Mouse (Mus musculus): ENCODE data around the gene Slamf8. TPM values are rescaled to one million over a fixed set of nuclear protein-coding genes. Genes with fewer than 3 reads are reported as not detected.

The Slamf8 gene
- total RNA-seq, 1 experiment, result not detected

- Histone ChIP-seq H3K36me3 (ENCODE audit: control insufficient read depth, insufficient read depth, low read length, poor library complexity, severe bottlenecking) (no peaks in the 10 kb centered on the region), H3K27ac (ENCODE audit: insufficient read depth, low read depth, low read length, poor library complexity, severe bottlenecking) (no peak overlapping the region), H3K9ac (ENCODE audit: insufficient read depth, low read depth, low read length, poor library complexity, severe bottlenecking) (no peak overlapping the region), H3K9me3 (ENCODE audit: control insufficient read depth, insufficient read depth, low read depth, low read length) (no peaks in the 10 kb centered on the region), H3K4me1 (ENCODE audit: control insufficient read depth in 2 of 2, insufficient read depth in 2 of 2, low read length in 2 of 2, poor library complexity in 1 of 2) (no peaks in the 10 kb centered on the region; a peak in 1 of 4 replicates), H3K4me3 (ENCODE audit: insufficient read depth in 1 of 2, low read depth in 1 of 2, low read length in 2 of 2, poor library complexity in 1 of 2, severe bottlenecking in 1 of 2) (peak overlapping the region; percentile 71 to 87)
- no peak for DNase-seq (ENCODE audit: low read depth, low spot score)
- peak; percentile 1; the same call in 1 of the 2 replicates for TF ChIP-seq HCFC1 (IDR thresholded peaks at IDR 0.05; ENCODE audit: borderline replicate concordance, insufficient read depth, low read length)
- TF ChIP-seq MAFK (IDR thresholded peaks at IDR 0.05; ENCODE audit: insufficient read depth, low read depth, low read length), result no peak
- in situ Hi-C loops (cut with MboI; ENCODE audit: low sequenced_read_pairs in 2 of 2, unreplicated experiment in 2 of 2), result no loop called here
Observed at GRCm38 (mm10) chr1:172563465-172563828, 26.9 kb downstream of the Slamf8 start.

DNA sequence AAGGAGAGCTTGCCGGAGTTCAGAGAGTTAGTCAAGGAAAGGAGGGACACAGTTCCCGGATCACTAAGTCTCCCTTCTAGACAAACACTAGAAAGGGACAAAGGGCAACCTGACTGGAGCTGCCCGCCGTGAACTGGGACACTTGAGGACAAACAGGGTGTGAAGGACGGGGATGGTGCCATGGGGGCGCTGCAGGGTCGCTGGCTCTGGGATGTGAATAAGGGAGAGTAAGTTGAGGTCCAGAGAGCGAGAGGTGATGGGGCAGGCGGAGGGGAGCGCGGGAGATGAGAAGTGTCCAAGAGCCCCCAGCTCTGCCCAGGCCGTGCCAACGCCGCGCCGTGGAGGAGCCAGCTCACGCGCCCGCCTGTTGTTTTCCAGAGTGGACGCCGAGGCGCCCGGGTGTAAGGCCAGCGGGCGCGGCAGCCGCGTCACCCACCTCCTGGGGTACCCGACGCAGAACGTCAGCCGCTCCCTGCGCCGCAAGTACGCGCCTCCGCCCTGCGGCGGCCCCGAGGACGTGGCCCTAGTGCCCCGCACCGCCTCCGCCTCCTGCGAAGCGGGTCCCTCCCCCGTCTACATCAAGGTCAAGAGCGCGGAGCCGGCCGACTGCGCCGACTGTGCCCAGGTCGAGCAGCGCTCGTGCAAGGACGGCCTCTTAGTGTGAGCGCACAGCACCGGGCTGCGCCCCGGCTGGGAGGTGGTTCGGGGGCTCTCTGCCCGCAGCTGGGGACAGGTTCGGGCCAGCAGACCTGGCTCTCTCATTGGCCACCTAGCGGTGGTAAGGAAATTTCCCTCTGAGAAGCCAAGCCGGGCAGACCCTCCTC is 27.5 kb downstream of the Slamf8 start:
- Histone ChIP-seq H3K36me3 (ENCODE audit: control insufficient read depth, insufficient read depth, low read length, poor library complexity, severe bottlenecking) (no peaks in the 10 kb centered on the region), H3K27ac (ENCODE audit: insufficient read depth, low read depth, low read length, poor library complexity, severe bottlenecking) (no peak overlapping the region), H3K9ac (ENCODE audit: insufficient read depth, low read depth, low read length, poor library complexity, severe bottlenecking) (peak overlapping the region; percentile 55), H3K9me3 (ENCODE audit: control insufficient read depth, insufficient read depth, low read depth, low read length) (no peaks in the 10 kb centered on the region), H3K4me1 (ENCODE audit: control insufficient read depth in 2 of 2, insufficient read depth in 2 of 2, low read length in 2 of 2, poor library complexity in 1 of 2) (no peaks in the 10 kb centered on the region; a peak in 1 of 4 replicates), H3K4me3 (ENCODE audit: insufficient read depth in 1 of 2, low read depth in 1 of 2, low read length in 2 of 2, poor library complexity in 1 of 2, severe bottlenecking in 1 of 2) (peak overlapping the region; percentile 71 to 87)
- no peak for TF ChIP-seq ZC3H11A (IDR thresholded peaks at IDR 0.05; ENCODE audit: borderline replicate concordance, low read depth, low read length)
- peak; percentile 29; the same call in 1 of the 2 replicates for TF ChIP-seq HCFC1 (IDR thresholded peaks at IDR 0.05; ENCODE audit: borderline replicate concordance, insufficient read depth, low read length)
- DNase-seq (ENCODE audit: low read depth, low spot score), result peak; percentile 63
- in situ Hi-C loops (cut with MboI; ENCODE audit: low sequenced_read_pairs in 2 of 2, unreplicated experiment in 2 of 2), result no loop called here

GRCm38 (mm10) chr1:172555638-172556037 is 34.7 kb downstream of the Slamf8 start, which contains the start of gene Vsig8:
Gene Vsig8, plus strand, starts transcription at chr1:172555938.
- TF ChIP-seq HCFC1 (IDR thresholded peaks at IDR 0.05; ENCODE audit: borderline replicate concordance, insufficient read depth, low read length) (no peak), ZC3H11A (IDR thresholded peaks at IDR 0.05; ENCODE audit: borderline replicate concordance, low read depth, low read length) (no peak), ZNF384 (IDR thresholded peaks at IDR 0.05; ENCODE audit: low read depth, low read length) (no peak), MAFK (IDR thresholded peaks at IDR 0.05; ENCODE audit: insufficient read depth, low read depth, low read length) (no peak), CHD2 (IDR thresholded peaks at IDR 0.05; ENCODE audit: low read depth, low read length) (no peak)
- H3K9ac ChIP-seq (ENCODE audit: insufficient read depth, low read depth, low read length, poor library complexity, severe bottlenecking), result no peak within 1 kb of the TSS
- no peak for DNase-seq (ENCODE audit: low read depth, low spot score)
- no peaks in the 10 kb centered on the region for H3K9me3 ChIP-seq (ENCODE audit: control insufficient read depth, insufficient read depth, low read depth, low read length)
- no peaks in the 10 kb centered on the region for H3K4me1 ChIP-seq (ENCODE audit: control insufficient read depth in 2 of 2, insufficient read depth in 2 of 2, low read length in 2 of 2, poor library complexity in 1 of 2)
- H3K27ac ChIP-seq (ENCODE audit: insufficient read depth, low read depth, low read length, poor library complexity, severe bottlenecking), result no peak within 1 kb of the TSS
- no peaks in the 10 kb centered on the region for H3K36me3 ChIP-seq (ENCODE audit: control insufficient read depth, insufficient read depth, low read length, poor library complexity, severe bottlenecking)
- in situ Hi-C loops (cut with MboI; ENCODE audit: low sequenced_read_pairs in 2 of 2, unreplicated experiment in 2 of 2), result no loop called here
- no peak within 1 kb of the TSS for H3K4me3 ChIP-seq (ENCODE audit: insufficient read depth in 1 of 2, low read depth in 1 of 2, low read length in 2 of 2, poor library complexity in 1 of 2, severe bottlenecking in 1 of 2)

DNA sequence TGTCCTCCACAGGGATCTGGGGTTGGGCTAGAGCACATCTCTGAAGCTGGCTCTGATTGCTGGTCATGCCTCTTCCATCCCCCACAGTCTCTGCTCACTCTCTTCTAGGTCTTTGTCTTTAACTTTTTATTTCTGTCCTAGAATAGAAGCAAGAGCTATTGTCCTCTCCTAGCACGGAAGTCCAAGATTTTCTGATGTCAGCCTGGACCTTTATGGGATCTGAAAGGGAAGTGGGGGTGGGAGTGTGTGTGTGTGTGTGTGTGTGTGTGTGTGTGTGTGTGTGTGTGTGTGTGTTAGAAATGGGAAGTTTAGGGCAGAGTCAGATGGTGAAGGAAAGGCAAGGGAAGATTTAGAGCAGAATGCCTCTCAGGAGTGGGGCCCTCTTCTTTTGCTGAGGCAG is 37.7 kb downstream of the Slamf8 start:
- Histone ChIP-seq H3K4me3 (ENCODE audit: insufficient read depth in 1 of 2, low read depth in 1 of 2, low read length in 2 of 2, poor library complexity in 1 of 2, severe bottlenecking in 1 of 2) (no peak overlapping the region), H3K9ac (ENCODE audit: insufficient read depth, low read depth, low read length, poor library complexity, severe bottlenecking) (no peak overlapping the region), H3K9me3 (ENCODE audit: control insufficient read depth, insufficient read depth, low read depth, low read length) (no peaks in the 10 kb centered on the region), H3K27ac (ENCODE audit: insufficient read depth, low read depth, low read length, poor library complexity, severe bottlenecking) (no peak overlapping the region), H3K36me3 (ENCODE audit: control insufficient read depth, insufficient read depth, low read length, poor library complexity, severe bottlenecking) (no peaks in the 10 kb centered on the region), H3K4me1 (ENCODE audit: control insufficient read depth in 2 of 2, insufficient read depth in 2 of 2, low read length in 2 of 2, poor library complexity in 1 of 2) (peaks cover 2 to 9% of the 10 kb centered on the region in 2 experiments; a peak in 3 of 4 replicates)
- TF ChIP-seq HCFC1 (IDR thresholded peaks at IDR 0.05; ENCODE audit: borderline replicate concordance, insufficient read depth, low read length) (no peak), CHD2 (IDR thresholded peaks at IDR 0.05; ENCODE audit: low read depth, low read length) (no peak), ZC3H11A (IDR thresholded peaks at IDR 0.05; ENCODE audit: borderline replicate concordance, low read depth, low read length) (no peak), MAFK (IDR thresholded peaks at IDR 0.05; ENCODE audit: insufficient read depth, low read depth, low read length) (no peak), ZNF384 (IDR thresholded peaks at IDR 0.05; ENCODE audit: low read depth, low read length) (no peak)
- in situ Hi-C loops (cut with MboI; ENCODE audit: low sequenced_read_pairs in 2 of 2, unreplicated experiment in 2 of 2), result no loop called here
- no peak for DNase-seq (ENCODE audit: low read depth, low spot score)
